ENCODE assay signal across 8 mouse cellular contexts in the genomic region with DNA sequence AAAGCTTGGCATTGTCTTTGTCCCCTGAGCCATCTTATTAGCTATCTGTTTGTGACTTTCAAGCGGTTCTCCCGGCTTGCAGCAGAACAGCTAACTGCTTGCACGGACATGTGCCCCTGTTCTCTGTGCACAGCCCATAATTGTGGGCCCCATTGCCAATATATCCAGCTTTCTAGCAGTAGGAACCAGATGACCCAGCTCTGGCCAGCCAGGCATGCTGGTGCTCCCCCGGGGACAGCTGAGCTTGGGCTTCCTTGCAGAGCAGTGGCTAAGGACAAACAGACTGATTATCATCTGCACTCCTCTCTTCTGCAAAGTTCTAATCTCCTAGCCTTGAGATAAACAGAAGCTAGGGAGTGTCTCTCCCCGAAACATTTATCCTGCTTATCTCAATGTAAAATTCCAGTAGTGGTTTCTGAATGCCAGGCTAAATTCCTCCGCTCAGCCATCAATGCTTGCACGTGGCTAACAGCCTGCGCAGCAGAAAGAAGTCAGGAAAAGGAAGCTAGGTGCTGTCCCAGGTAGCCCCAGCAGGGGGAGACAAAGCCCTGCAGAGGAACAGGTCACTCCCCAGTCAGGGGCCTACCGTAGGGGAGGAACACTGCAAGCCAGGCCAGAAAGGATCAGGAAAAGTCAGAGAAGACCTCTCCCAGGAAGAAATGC. TPM values are rescaled to one million over a fixed set of nuclear protein-coding genes. Genes with fewer than 3 reads are reported as not detected.
DNase-seq lines count a peak whose midpoint lies in the region; ATAC-seq lines count a peak whose summit lies in the region.

No protein-coding gene starts in this region.

- H3K4me3 ChIP-seq in hindbrain, embryonic 11.5 days (ENCODE audit: low read depth, low read length), result no peak overlapping the region

- H3K9ac ChIP-seq in hindbrain, embryonic 11.5 days (ENCODE audit: low read depth, low read length), result no peak overlapping the region

- H3K36me3 ChIP-seq in hindbrain, embryonic 11.5 days (ENCODE audit: control insufficient read depth, insufficient read depth, low read length), result no peaks in the 10 kb centered on the region

- 0 out of 2 replicates have a peak, but pooled peaks cover 2% of the 10 kb centered on the region for H3K27me3 ChIP-seq in hindbrain, embryonic 11.5 days (ENCODE audit: control insufficient read depth, insufficient read depth, low read length)

- H3K27ac ChIP-seq in hindbrain, embryonic 11.5 days (ENCODE audit: low read depth, low read length), result no peak overlapping the region

- ATAC-seq in hindbrain, embryonic 11.5 days (ENCODE audit: low FRiP score), result peak; percentile 64; the same call in 1 of the 2 replicates

- no peaks in the 10 kb centered on the region for H3K9me3 ChIP-seq in hindbrain, embryonic 11.5 days (ENCODE audit: control insufficient read depth, low read length)

- peaks cover 10% of the 10 kb centered on the region for H3K4me1 ChIP-seq in hindbrain, embryonic 11.5 days (replicated peaks; ENCODE audit: control insufficient read depth, insufficient read depth, low read length)

- DNase-seq in MEL-GATA-1-ER (ENCODE audit: extremely low read depth, low read depth), result peak; percentile 42
- peak; percentile 88 for DNase-seq in cerebellum, adult 8-10 months
- DNase-seq in frontal cortex, adult 2 months (ENCODE audit: extremely low spot score in 1 of 2, low spot score in 1 of 2), result peak; percentile 76 to 99
- DNase-seq in hindbrain, embryonic 11.5 days (ENCODE audit: low spot score), result peak; percentile 97
- DNase-seq in layer of hippocampus, postnatal 10 days (ENCODE audit: low spot score in 2 of 2), result peak; percentile 98
- peak; percentile 97 for DNase-seq in lung, postnatal 36 days
- peak; percentile 98 for DNase-seq in retina, embryonic 14.5 days (ENCODE audit: low spot score)
- DNase-seq in thymus, postnatal 4 days, result peak; percentile 95

- WGBS in hindbrain, embryonic 11.5 days, result 24% methylated on average over 9 of the region's 9 CpGs

- no peak overlapping the region for H3K4me2 ChIP-seq in hindbrain, embryonic 11.5 days (replicated peaks; ENCODE audit: low read depth, low read length)

RNA-seq across cellular contexts. Expression of gene Rab17, which starts 3.6 kb away (rescaled TPM):
- polyA plus RNA-seq in frontal cortex, adult 2 months (2012; rRNA removed), result 0.06 and 0.21 TPM in 2 replicates
- 0.33 TPM in 1 of 2 replicates, not detected in the other for polyA plus RNA-seq in hindbrain, embryonic 11.5 days (2014; fragmentation: Nextera tagmentation; extraction: Ambion mirVana)
- total RNA-seq in layer of hippocampus, postnatal 10 days (2021), result under 1 TPM in 1 of 2 experiments, not detected in 1; 0.40 TPM

RNA-seq across cellular contexts. Expression of gene Prlh, which starts 20.1 kb away (rescaled TPM):
- polyA plus RNA-seq in frontal cortex, adult 2 months (2012; rRNA removed), result not detected in 2 replicates
- polyA plus RNA-seq in hindbrain, embryonic 11.5 days (2014; fragmentation: Nextera tagmentation; extraction: Ambion mirVana), result not detected in 2 replicates
- not detected for total RNA-seq in layer of hippocampus, postnatal 10 days (2021)

RNA-seq across cellular contexts. Expression of gene Lrrfip1, which starts 25.5 kb away (rescaled TPM):
- 76.0 and 85.8 TPM in 2 replicates for polyA plus RNA-seq in frontal cortex, adult 2 months (2012; rRNA removed)
- polyA plus RNA-seq in hindbrain, embryonic 11.5 days (2014; fragmentation: Nextera tagmentation; extraction: Ambion mirVana), result 23.5 and 27.7 TPM in 2 replicates
- 10 to 100 TPM; 73.9 to 88.3 TPM for total RNA-seq in layer of hippocampus, postnatal 10 days (2021)

RNA-seq across cellular contexts. Expression of gene Mlph, which starts 58.2 kb away (rescaled TPM):
- 0.69 and 1.2 TPM in 2 replicates for polyA plus RNA-seq in frontal cortex, adult 2 months (2012; rRNA removed)
- 0.03 TPM in 1 of 2 replicates, not detected in the other for polyA plus RNA-seq in hindbrain, embryonic 11.5 days (2014; fragmentation: Nextera tagmentation; extraction: Ambion mirVana)
- under 1 TPM; 0.41 to 0.47 TPM for total RNA-seq in layer of hippocampus, postnatal 10 days (2021)

Comparison
In these comparisons a context has a peak if more than half of its experiments do, and no peak if none do; other contexts are left out.
1. DNase-seq: peak in every context shown above with its lines; median percentile 98 in layer of hippocampus, postnatal 10 days; 98 in retina, embryonic 14.5 days; 97 in hindbrain, embryonic 11.5 days; 97 in lung, postnatal 36 days; 95 in thymus, postnatal 4 days; 88 in cerebellum, adult 8-10 months; 88 in frontal cortex, adult 2 months; 42 in MEL-GATA-1-ER.